Mouse (Mus musculus) hindbrain, embryonic 11.5 days (tissue): Measurements from ENCODE around the gene Man2a1. TPM values are rescaled to one million over a fixed set of nuclear protein-coding genes. Genes with fewer than 3 reads are reported as not detected.

Experiments
- ATAC-seq: fragments of 200-750 bp; cut with Nextera tagmentation; 2 replicates; pipeline ENCODE4 v1.8.0; 2017; ENCODE audit warnings: mild to moderate bottlenecking, moderate TSS enrichment, moderate library complexity; ENCODE audit not compliant: low FRiP score
- DNase-seq: peaks from one replicate; pipeline ENCODE4 v3.0.0-alpha.2; 2015; ENCODE audit warnings: low spot score
- H3K27ac ChIP-seq: fragments of 300-500 bp; sonication (generic); 2 replicates; pipeline ENCODE4 v1.5.1; 2014; ENCODE audit warnings: mild to moderate bottlenecking, low read depth, low read length
- H3K27me3 ChIP-seq: fragments of 300-500 bp; sonication (generic); 2 replicates; pipeline ENCODE4 v1.6.1; 2014; ENCODE audit warnings: mild to moderate bottlenecking, low read length, moderate library complexity, mixed read lengths; ENCODE audit not compliant: control insufficient read depth, insufficient read depth
- H3K36me3 ChIP-seq: fragments of 300-500 bp; sonication (generic); 2 replicates; pipeline ENCODE4 v1.6.1; 2014; ENCODE audit warnings: mild to moderate bottlenecking, low read length, moderate library complexity, mixed read lengths; ENCODE audit not compliant: control insufficient read depth, insufficient read depth
- H3K4me1 ChIP-seq: fragments of 300-500 bp; sonication (generic); replicated peaks from 2 replicates; pipeline ENCODE4 v1.6.1; 2014; ENCODE audit warnings: low read length, mixed read lengths; ENCODE audit not compliant: control insufficient read depth, insufficient read depth
- H3K4me2 ChIP-seq: fragments of 300-500 bp; sonication (generic); replicated peaks from 2 replicates; pipeline ENCODE4 v1.6.1; 2014; ENCODE audit warnings: mild to moderate bottlenecking, low read depth, low read length
- H3K4me3 ChIP-seq: fragments of 300-500 bp; sonication (generic); 2 replicates; pipeline ENCODE4 v1.5.1; 2014; ENCODE audit warnings: low read depth, low read length
- H3K9ac ChIP-seq: fragments of 300-500 bp; sonication (generic); 2 replicates; pipeline ENCODE4 v1.6.1; 2014; ENCODE audit warnings: low read depth, low read length
- H3K9me3 ChIP-seq: fragments of 300-500 bp; sonication (generic); 2 replicates; pipeline ENCODE4 v1.6.1; 2016; ENCODE audit warnings: low read length; ENCODE audit not compliant: control insufficient read depth
- WGBS: fragments of 180-500 bp; shearing (Covaris S2); extraction: QIAGEN DNeasy Blood & Tissue Kit; methylation state at CpG from one replicate; pipeline ENCODE4 v1.1.7; 2014; 5-methylcytosine and 5-hydroxymethylcytosine counted together
- polyA plus RNA-seq: library from polyadenylated mRNA; unstranded; fragments of >200 nt; fragmentation: Nextera tagmentation; extraction: Ambion mirVana; gene quantifications from 2 replicates; pipeline ENCODE4 v1.2.1, GENCODE M21; 2014

The Man2a1 gene
- polyA plus RNA-seq, 1 experiment from 2014 or later: 5.9 TPM

DNA sequence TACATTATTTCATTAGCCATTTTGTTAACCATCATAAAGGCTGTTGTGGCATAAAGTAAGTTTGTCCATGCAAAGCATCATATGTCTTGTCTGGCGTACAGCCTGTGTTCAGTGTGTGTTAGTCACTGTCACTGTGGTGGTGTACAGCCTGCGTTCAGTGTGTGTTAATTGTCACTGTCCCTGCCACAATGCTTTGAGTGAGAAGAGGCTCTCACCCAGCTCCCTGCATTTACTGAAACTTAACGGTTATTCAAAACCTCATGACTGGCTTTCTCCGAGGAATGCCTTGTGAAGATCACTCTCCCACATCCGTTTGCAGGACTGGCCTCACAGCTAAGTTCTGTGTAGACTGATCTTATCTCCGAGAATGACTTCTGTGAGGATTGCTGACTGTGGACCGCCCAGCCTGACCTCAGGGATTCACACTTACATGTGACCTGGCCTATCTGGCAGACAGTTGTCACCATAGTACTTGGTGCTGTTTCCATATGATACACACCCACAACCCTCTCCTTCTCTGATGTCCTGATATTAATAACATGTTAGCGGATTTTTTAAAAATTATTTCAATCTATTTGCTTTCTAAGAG, 146.2 kb downstream of the Man2a1 start:
- WGBS: 90% methylated on average over 8 of the region's 8 CpGs
- no peak for ATAC-seq
- H3K4me3 ChIP-seq: no peak overlapping the region
- no peak overlapping the region for H3K4me2 ChIP-seq
- H3K27me3 ChIP-seq: no peaks in the 10 kb centered on the region
- no peak overlapping the region for H3K27ac ChIP-seq
- no peaks in the 10 kb centered on the region for H3K9me3 ChIP-seq
- H3K9ac ChIP-seq: no peak overlapping the region
- no peaks in the 10 kb centered on the region for H3K36me3 ChIP-seq
- no peak for DNase-seq
- H3K4me1 ChIP-seq: no peaks in the 10 kb centered on the region

GRCm38 (mm10) chr17:64747461-64747860, 146.9 kb downstream of the Man2a1 start:
- DNase-seq: no peak
- no peak overlapping the region for H3K4me3 ChIP-seq
- no peaks in the 10 kb centered on the region for H3K9me3 ChIP-seq
- H3K36me3 ChIP-seq: no peaks in the 10 kb centered on the region
- H3K27me3 ChIP-seq: no peaks in the 10 kb centered on the region
- no peak overlapping the region for H3K9ac ChIP-seq
- ATAC-seq: no peak
- no peak overlapping the region for H3K4me2 ChIP-seq
- H3K4me1 ChIP-seq: no peaks in the 10 kb centered on the region
- 92% methylated on average over 5 of the region's 5 CpGs for WGBS
- H3K27ac ChIP-seq: no peak overlapping the region

DNA sequence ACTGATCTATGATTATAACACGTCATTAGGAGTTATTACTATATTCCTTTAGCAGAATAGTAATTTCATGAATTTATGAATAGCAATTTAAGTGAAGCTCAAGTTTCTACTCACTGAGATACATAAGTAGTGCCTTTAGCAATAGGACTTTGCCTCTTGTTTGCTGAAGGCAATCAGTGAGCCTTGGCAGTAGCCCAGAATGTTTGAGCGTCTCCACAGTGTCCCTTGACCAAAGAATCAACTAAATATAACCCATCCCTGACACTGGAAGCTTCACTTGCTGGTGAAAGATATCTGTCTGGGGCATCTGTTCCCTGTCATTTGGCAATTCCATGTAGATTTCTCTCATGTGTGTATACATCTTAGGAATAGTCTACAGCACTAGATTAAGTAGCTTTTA, 147.6 kb downstream of the Man2a1 start:
- WGBS: 88% methylated on average over 2 of the region's 2 CpGs
- no peak for ATAC-seq
- Histone ChIP-seq H3K36me3 (no peaks in the 10 kb centered on the region), H3K4me1 (no peaks in the 10 kb centered on the region), H3K4me2 (no peak overlapping the region), H3K4me3 (no peak overlapping the region), H3K9ac (no peak overlapping the region), H3K27me3 (no peaks in the 10 kb centered on the region), H3K27ac (no peak overlapping the region), H3K9me3 (no peaks in the 10 kb centered on the region)
- DNase-seq: no peak

- 77% methylated on average over 1 of the region's 1 CpGs for WGBS
- Histone ChIP-seq H3K27ac (no peak overlapping the region), H3K27me3 (no peaks in the 10 kb centered on the region), H3K4me2 (no peak overlapping the region), H3K36me3 (no peaks in the 10 kb centered on the region), H3K9me3 (no peaks in the 10 kb centered on the region), H3K9ac (no peak overlapping the region), H3K4me3 (no peak overlapping the region), H3K4me1 (no peaks in the 10 kb centered on the region)
- ATAC-seq (no peak), DNase-seq (no peak)
Measured at GRCm38 (mm10) chr17:64749146-64749545, 148.6 kb downstream of the Man2a1 start.

DNA sequence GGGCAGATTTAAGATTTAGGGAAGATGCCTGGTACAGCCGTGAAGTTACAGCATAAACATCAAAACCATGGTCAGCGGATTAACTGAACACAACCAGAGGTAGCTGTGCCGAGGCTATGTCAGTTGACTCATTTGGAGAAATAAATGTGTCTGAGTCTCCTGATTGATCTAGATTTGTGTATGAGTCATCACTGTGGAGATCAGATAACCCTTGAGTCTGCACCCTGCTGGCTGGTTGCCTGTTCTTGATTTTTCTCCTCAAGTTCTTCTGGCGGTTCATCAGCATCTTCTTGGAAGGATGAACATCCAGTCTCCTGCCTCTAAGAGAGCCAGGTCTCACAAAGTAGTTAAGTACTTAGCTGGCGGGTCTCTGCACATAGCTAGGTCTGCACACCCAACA, 150.7 kb downstream of the Man2a1 start:
- no peak overlapping the region for H3K4me2 ChIP-seq
- H3K27ac ChIP-seq: no peak overlapping the region
- 93% methylated on average over 5 of the region's 5 CpGs for WGBS
- no peaks in the 10 kb centered on the region for H3K36me3 ChIP-seq
- no peaks in the 10 kb centered on the region for H3K9me3 ChIP-seq
- H3K27me3 ChIP-seq: no peaks in the 10 kb centered on the region
- ATAC-seq (no peak), DNase-seq (no peak)
- no peaks in the 10 kb centered on the region for H3K4me1 ChIP-seq
- H3K9ac ChIP-seq: no peak overlapping the region
- no peak overlapping the region for H3K4me3 ChIP-seq

- H3K4me2 ChIP-seq: no peak overlapping the region
- no peaks in the 10 kb centered on the region for H3K27me3 ChIP-seq
- no peak for DNase-seq
- no peak overlapping the region for H3K9ac ChIP-seq
- H3K27ac ChIP-seq: no peak overlapping the region
- no peaks in the 10 kb centered on the region for H3K4me1 ChIP-seq
- WGBS: 93% methylated on average over 13 of the region's 13 CpGs
- H3K4me3 ChIP-seq: no peak overlapping the region
- H3K36me3 ChIP-seq: no peaks in the 10 kb centered on the region
- ATAC-seq: no peak
- H3K9me3 ChIP-seq: no peaks in the 10 kb centered on the region
Measured at GRCm38 (mm10) chr17:64752126-64753019, 151.8 kb downstream of the Man2a1 start.

DNA sequence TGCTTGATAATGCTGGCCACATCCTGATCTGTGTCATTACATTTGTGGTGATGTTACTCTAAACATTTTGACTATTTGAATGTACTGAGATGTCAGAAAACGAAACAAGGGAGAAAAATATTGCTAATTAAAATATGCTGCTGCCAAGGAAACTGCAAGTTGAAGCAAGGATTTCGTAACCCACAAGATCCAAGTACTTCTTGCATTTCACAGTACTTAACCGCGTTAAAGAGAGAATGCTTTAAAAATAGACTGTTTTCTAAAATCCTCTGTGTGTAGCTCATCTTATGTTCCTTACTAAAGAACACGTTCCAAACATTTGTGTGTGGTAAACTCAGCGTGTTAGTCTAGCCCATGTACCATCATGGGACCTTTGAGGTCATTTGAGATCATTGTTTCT, 153.0 kb downstream of the Man2a1 start:
- Histone ChIP-seq H3K27ac (no peak overlapping the region), H3K4me1 (no peaks in the 10 kb centered on the region), H3K9me3 (no peaks in the 10 kb centered on the region), H3K9ac (no peak overlapping the region), H3K4me2 (no peak overlapping the region), H3K4me3 (no peak overlapping the region), H3K36me3 (no peaks in the 10 kb centered on the region), H3K27me3 (no peaks in the 10 kb centered on the region)
- DNase-seq (no peak), ATAC-seq (no peak)
- 90% methylated on average over 6 of the region's 6 CpGs for WGBS

- H3K4me3 ChIP-seq: no peak overlapping the region
Measured at GRCm38 (mm10) chr17:64754142-64754863, 153.8 kb downstream of the Man2a1 start.

More at GRCm38 (mm10) chr17:64754142-64754863, 153.8 kb downstream of the Man2a1 start:
- H3K4me2 ChIP-seq: no peak overlapping the region
- no peaks in the 10 kb centered on the region for H3K36me3 ChIP-seq
- H3K9me3 ChIP-seq: no peaks in the 10 kb centered on the region
- WGBS: 76% methylated on average over 9 of the region's 9 CpGs
- H3K27me3 ChIP-seq: no peaks in the 10 kb centered on the region
- ATAC-seq (no peak), DNase-seq (no peak)
- H3K9ac ChIP-seq: no peak overlapping the region
- no peaks in the 10 kb centered on the region for H3K4me1 ChIP-seq
- no peak overlapping the region for H3K27ac ChIP-seq
